Mouse (Mus musculus) neural tube, embryonic 13.5 days (tissue): ENCODE results near the gene Cmtm2a. TPM values are rescaled to one million over a fixed set of nuclear protein-coding genes. Genes with fewer than 3 reads are reported as not detected.
A peak's percentile ranks its signal among the peaks of the same experiment; 100 is the strongest.
"Not testable (repeated sequence)": the region's sequence is repeated elsewhere in the genome, so short reads cannot be mapped to it uniquely, and the experiment has no call there.

ENCODE experiments used
- ATAC-seq: fragments of 200-750 bp; cut with Nextera tagmentation; 2 replicates; pipeline ENCODE4 v1.8.0; 2017; ENCODE audit warnings: low read depth, mild to moderate bottlenecking, moderate TSS enrichment, moderate library complexity
- H3K27ac ChIP-seq: fragments of 300-500 bp; sonication (generic); replicated peaks from 2 replicates; pipeline ENCODE4 v1.5.1; 2015; ENCODE audit warnings: moderate library complexity, mild to moderate bottlenecking, inconsistent platforms
- H3K27me3 ChIP-seq: fragments of 300-500 bp; sonication (generic); 2 replicates; pipeline ENCODE4 v1.6.1; 2015; ENCODE audit warnings: mild to moderate bottlenecking, inconsistent platforms
- H3K36me3 ChIP-seq: fragments of 300-500 bp; sonication (generic); 2 replicates; pipeline ENCODE4 v1.6.1; 2015; ENCODE audit warnings: mild to moderate bottlenecking, inconsistent platforms
- H3K4me1 ChIP-seq: fragments of 300-500 bp; sonication (generic); replicated peaks from 2 replicates; pipeline ENCODE4 v1.6.1; 2015; ENCODE audit warnings: inconsistent platforms
- H3K4me2 ChIP-seq: fragments of 300-500 bp; sonication (generic); 2 replicates; pipeline ENCODE4 v1.6.1; 2015; ENCODE audit warnings: inconsistent platforms, mild to moderate bottlenecking, moderate library complexity
- H3K4me3 ChIP-seq: fragments of 300-500 bp; sonication (generic); 2 replicates; pipeline ENCODE4 v1.5.1; 2015; ENCODE audit warnings: mild to moderate bottlenecking, inconsistent platforms
- H3K9ac ChIP-seq: fragments of 300-500 bp; sonication (generic); 2 replicates; pipeline ENCODE4 v1.6.1; 2015; ENCODE audit warnings: moderate library complexity, mild to moderate bottlenecking, inconsistent platforms
- H3K9me3 ChIP-seq: fragments of 300-500 bp; sonication (generic); 2 replicates; pipeline ENCODE4 v1.6.1; 2016; ENCODE audit warnings: inconsistent platforms
- WGBS: fragments of 180-500 bp; shearing (Covaris S2); methylation state at CpG from one replicate; pipeline ENCODE4 v1.1.7; 2015; 5-methylcytosine and 5-hydroxymethylcytosine counted together
- polyA plus RNA-seq: library from polyadenylated mRNA; unstranded; fragments of >200 nt; fragmentation: Nextera tagmentation; extraction: Ambion mirVana; gene quantifications from 2 replicates; pipeline ENCODE4 v1.2.1, GENCODE M21; 2015

Cmtm2a gene
- polyA plus RNA-seq, 1 experiment from 2014 or later = not detected

DNA sequence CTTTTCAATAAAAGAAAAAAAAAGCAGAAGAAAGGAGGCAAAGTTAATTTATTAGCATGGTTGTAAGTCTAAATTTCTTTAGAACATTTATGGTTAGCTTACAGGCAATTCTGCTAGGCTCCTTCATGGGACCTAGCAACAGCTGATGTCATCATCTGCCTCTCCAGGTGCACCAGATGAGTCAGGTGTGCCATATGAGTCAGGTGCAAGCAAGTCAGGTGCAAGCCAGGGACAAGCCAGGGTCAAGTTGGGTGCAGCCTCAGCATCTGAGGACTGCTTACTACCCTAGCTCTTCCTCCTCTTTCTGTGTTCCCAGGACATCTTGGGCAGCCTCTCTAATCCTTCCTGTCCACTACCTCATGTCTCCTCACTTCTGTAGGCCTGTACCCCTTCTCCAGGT lies 24.6 kb downstream of the Cmtm2a start:
- Histone ChIP-seq H3K36me3 (peaks cover 15% of the 10 kb centered on the region), H3K4me1 (no peaks in the 10 kb centered on the region), H3K4me3 (no peak overlapping the region), H3K9ac (no peak overlapping the region), H3K27me3 (no peaks in the 10 kb centered on the region), H3K9me3 (no peaks in the 10 kb centered on the region), H3K4me2 (no peak overlapping the region), H3K27ac (no peak overlapping the region)
- no peak for ATAC-seq

GRCm38 (mm10) chr8:104264271-104264935 lies 28.6 kb downstream of the Cmtm2a start:
- H3K4me3 ChIP-seq, H3K27ac ChIP-seq, H3K4me2 ChIP-seq, H3K4me1 ChIP-seq, H3K9ac ChIP-seq, H3K9me3 ChIP-seq, ATAC-seq, H3K27me3 ChIP-seq: not testable (repeated sequence)
- 93% methylated on average over 22 of the region's 22 CpGs for WGBS
- H3K36me3 ChIP-seq = peaks cover 23% of the 10 kb centered on the region

- 95% methylated on average over 5 of the region's 5 CpGs for WGBS
Observed at GRCm38 (mm10) chr8:104261802-104262201, 31.2 kb downstream of the Cmtm2a start.

GRCm38 (mm10) chr8:104253016-104253415 lies 40.0 kb downstream of the Cmtm2a start:
- no peak overlapping the region for H3K9ac ChIP-seq
- H3K27ac ChIP-seq = no peak overlapping the region
- peaks cover 10% of the 10 kb centered on the region for H3K36me3 ChIP-seq
- 0 out of 2 replicates have a peak, but pooled peaks cover 4% of the 10 kb centered on the region for H3K9me3 ChIP-seq
- H3K27me3 ChIP-seq = no peaks in the 10 kb centered on the region
- H3K4me2 ChIP-seq = no peak overlapping the region
- no peak overlapping the region for H3K4me3 ChIP-seq
- WGBS = 91% methylated on average over 3 of the region's 3 CpGs
- H3K4me1 ChIP-seq = peaks cover 15% of the 10 kb centered on the region
- ATAC-seq = no peak

More at GRCm38 (mm10) chr8:104261802-104262201, 31.2 kb downstream of the Cmtm2a start:
- not testable (repeated sequence) for H3K27me3 ChIP-seq, H3K4me1 ChIP-seq, H3K9ac ChIP-seq, H3K4me3 ChIP-seq, H3K4me2 ChIP-seq, H3K27ac ChIP-seq, ATAC-seq
- Histone ChIP-seq H3K36me3 (peaks cover 46% of the 10 kb centered on the region), H3K9me3 (peaks cover 12% of the 10 kb centered on the region)

DNA sequence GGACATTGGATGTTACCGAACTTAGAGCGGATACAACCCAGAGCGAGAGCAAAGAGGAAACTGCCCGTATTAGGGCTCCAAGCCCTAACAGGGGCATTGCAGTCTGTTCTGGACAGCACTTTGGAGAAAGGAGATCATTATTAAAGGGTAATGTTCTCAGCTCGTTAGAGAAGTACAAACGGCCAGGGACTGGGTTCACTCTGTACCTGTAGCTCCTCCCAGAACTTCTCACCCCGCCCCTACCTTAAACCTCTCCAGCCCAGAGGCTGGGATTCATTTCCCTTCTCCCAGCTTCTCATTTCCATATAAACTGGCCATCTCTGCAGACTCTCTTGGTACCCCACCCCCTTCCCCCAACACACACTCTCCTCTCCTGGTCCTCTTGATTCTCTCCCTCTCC lies 41.5 kb downstream of the Cmtm2a start:
- ATAC-seq = no peak
- peaks cover 30% of the 10 kb centered on the region for H3K4me1 ChIP-seq
- H3K4me3 ChIP-seq = peak overlapping the region; percentile 67
- peak overlapping the region; percentile 75 for H3K9ac ChIP-seq
- under 1% methylated on average over 7 of the region's 7 CpGs for WGBS
- H3K9me3 ChIP-seq = no peaks in the 10 kb centered on the region
- H3K27ac ChIP-seq = no peak overlapping the region
- peak overlapping the region; percentile 78 for H3K4me2 ChIP-seq
- H3K36me3 ChIP-seq = no peaks in the 10 kb centered on the region
- H3K27me3 ChIP-seq = no peaks in the 10 kb centered on the region

GRCm38 (mm10) chr8:104250439-104251367 lies 42.3 kb downstream of the Cmtm2a start, which contains the start of gene Cklf:
Gene Cklf, plus strand, starts transcription at chr8:104250861.
- peak within 1 kb of the TSS; percentile 67 for H3K4me3 ChIP-seq
- H3K9ac ChIP-seq = peak within 1 kb of the TSS; percentile 75
- peak within 1 kb of the TSS; percentile 76 for H3K27ac ChIP-seq
- peak within 1 kb of the TSS; percentile 78 for H3K4me2 ChIP-seq
- ATAC-seq = peak; percentile 72
- WGBS = 4% methylated on average over 41 of the region's 41 CpGs
- peaks cover 3% of the 10 kb centered on the region; the same call in 1 of the 2 replicates for H3K36me3 ChIP-seq
- H3K9me3 ChIP-seq = no peaks in the 10 kb centered on the region
- no peaks in the 10 kb centered on the region for H3K27me3 ChIP-seq
- H3K4me1 ChIP-seq = peaks cover 32% of the 10 kb centered on the region

- ATAC-seq = no peak
- H3K4me1 ChIP-seq = peaks cover 32% of the 10 kb centered on the region
- no peaks in the 10 kb centered on the region for H3K27me3 ChIP-seq
- no peak overlapping the region for H3K4me3 ChIP-seq
- H3K9ac ChIP-seq = no peak overlapping the region
- no peak overlapping the region for H3K27ac ChIP-seq
- H3K4me2 ChIP-seq = no peak overlapping the region
- H3K36me3 ChIP-seq = peaks cover 13% of the 10 kb centered on the region
- no peaks in the 10 kb centered on the region for H3K9me3 ChIP-seq
- 84% methylated on average over 7 of the region's 7 CpGs for WGBS
Observed at GRCm38 (mm10) chr8:104249442-104249996, 43.5 kb downstream of the Cmtm2a start.

DNA sequence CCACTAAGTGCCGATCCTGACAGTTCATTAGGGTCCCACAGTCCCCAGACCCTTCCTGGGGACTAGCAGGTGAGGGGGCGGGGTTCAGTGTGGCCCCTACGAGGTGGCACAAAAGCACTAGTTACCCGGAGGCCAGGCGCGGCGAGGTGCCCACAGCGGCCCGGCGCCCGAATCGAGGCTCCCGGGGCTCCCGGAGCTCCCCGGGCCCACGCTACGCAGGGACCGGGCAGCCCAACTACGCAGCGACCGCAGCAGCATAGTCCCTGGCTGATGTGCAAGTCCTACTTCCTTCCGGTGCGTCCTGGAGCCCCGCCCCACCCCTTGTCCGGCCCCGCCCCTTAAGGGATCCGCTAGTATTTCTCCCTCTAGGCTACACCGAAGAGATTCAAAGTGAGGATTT lies 44.7 kb downstream of the Cmtm2a start, which contains the start of gene Tk2:
Tk2 (minus strand) TSS at position 283 of the 400 bp plus-strand sequence.
- H3K4me2 ChIP-seq = peak within 1 kb of the TSS; percentile 92
- H3K9me3 ChIP-seq = no peaks in the 10 kb centered on the region
- H3K9ac ChIP-seq = peak within 1 kb of the TSS; percentile 84
- H3K36me3 ChIP-seq = peaks cover 22% of the 10 kb centered on the region
- H3K27me3 ChIP-seq = no peaks in the 10 kb centered on the region
- peak within 1 kb of the TSS; percentile 43 for H3K27ac ChIP-seq
- WGBS = under 1% methylated on average over 28 of the region's 28 CpGs
- ATAC-seq = peak; percentile 92
- peak within 1 kb of the TSS; percentile 78 for H3K4me3 ChIP-seq
- H3K4me1 ChIP-seq = peaks cover 32% of the 10 kb centered on the region

GRCm38 (mm10) chr8:104247908-104248275 lies 45.1 kb downstream of the Cmtm2a start:
- peak overlapping the region; percentile 92 for H3K4me2 ChIP-seq
- peak overlapping the region; percentile 78 for H3K4me3 ChIP-seq
- H3K9me3 ChIP-seq = no peaks in the 10 kb centered on the region
- peak; percentile 5; the same call in 1 of the 2 replicates for ATAC-seq
- peaks cover 32% of the 10 kb centered on the region for H3K4me1 ChIP-seq
- peak overlapping the region; percentile 43 for H3K27ac ChIP-seq
- 5% methylated on average over 11 of the region's 11 CpGs for WGBS
- no peaks in the 10 kb centered on the region for H3K27me3 ChIP-seq
- peaks cover 26% of the 10 kb centered on the region for H3K36me3 ChIP-seq
- H3K9ac ChIP-seq = peak overlapping the region; percentile 84

DNA sequence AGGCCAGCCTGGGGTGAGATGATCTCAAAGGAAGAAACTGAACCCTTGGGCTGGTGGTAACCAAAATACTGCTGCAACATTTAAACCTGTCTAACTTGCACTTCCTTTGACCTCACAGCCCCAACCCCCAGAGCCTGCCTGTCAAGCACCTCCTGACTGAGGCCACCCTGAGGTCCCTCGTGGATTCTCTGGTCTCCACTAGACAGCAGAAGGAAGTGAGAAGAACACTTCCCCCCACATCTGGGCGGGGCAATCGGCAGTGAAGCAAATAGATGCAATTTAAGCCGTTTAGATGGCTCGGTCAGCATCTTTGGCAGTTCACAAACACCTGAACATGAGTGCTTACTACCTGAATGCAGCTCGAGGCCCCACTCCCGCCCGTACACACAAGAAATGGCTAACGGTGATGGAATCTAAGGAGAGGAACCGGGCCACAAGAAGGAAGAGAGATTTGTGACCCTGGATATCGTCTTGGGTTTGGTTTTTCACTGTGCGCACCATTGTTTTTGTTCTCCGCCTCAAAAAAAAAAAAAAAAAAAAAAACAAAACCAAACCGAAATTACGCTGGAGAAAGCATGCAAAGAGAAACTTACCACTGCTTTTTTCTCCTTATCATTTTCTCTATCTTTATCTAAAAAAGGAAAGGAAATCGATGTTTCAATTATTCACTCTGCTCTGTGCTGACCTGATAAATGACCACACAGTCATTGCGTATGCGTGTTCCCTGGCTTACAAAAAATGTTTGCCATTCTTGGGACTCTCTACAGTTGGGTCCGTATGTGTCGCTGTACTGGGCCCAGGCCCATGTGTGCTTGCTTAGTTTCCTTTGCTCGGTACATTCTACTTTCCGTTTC lies 45.7 kb downstream of the Cmtm2a start:
- Histone ChIP-seq H3K36me3 (peaks cover 32% of the 10 kb centered on the region), H3K27me3 (no peaks in the 10 kb centered on the region), H3K4me1 (peaks cover 32% of the 10 kb centered on the region), H3K27ac (no peak overlapping the region), H3K4me2 (peak overlapping the region; percentile 92), H3K9me3 (no peaks in the 10 kb centered on the region), H3K9ac (peak overlapping the region; percentile 84), H3K4me3 (peak overlapping the region; percentile 78)
- WGBS = 73% methylated on average over 22 of the region's 22 CpGs
- no peak for ATAC-seq

GRCm38 (mm10) chr8:104246621-104247020 lies 46.4 kb downstream of the Cmtm2a start:
- Histone ChIP-seq H3K9ac (0 out of 2 replicates have a peak overlapping the region, but pooled peaks have one; percentile 9), H3K4me2 (no peak overlapping the region), H3K36me3 (peaks cover 39% of the 10 kb centered on the region), H3K27me3 (no peaks in the 10 kb centered on the region), H3K4me1 (peaks cover 27% of the 10 kb centered on the region), H3K27ac (no peak overlapping the region), H3K4me3 (no peak overlapping the region), H3K9me3 (no peaks in the 10 kb centered on the region)
- ATAC-seq = no peak
- 88% methylated on average over 4 of the region's 4 CpGs for WGBS
